Mouse (Mus musculus) intestine, postnatal 0 days (tissue): Measurements from ENCODE around the gene Diablo. TPM values are rescaled to one million over a fixed set of nuclear protein-coding genes. Genes with fewer than 3 reads are reported as not detected.

Source experiments
- ATAC-seq: fragments of 200-750 bp; cut with Nextera tagmentation; 2 replicates; pipeline ENCODE4 v1.8.0; 2017; ENCODE audit warnings: mild to moderate bottlenecking, moderate TSS enrichment, moderate library complexity
- H3K27ac ChIP-seq: fragments of 300-500 bp; sonication (generic); 2 replicates; pipeline ENCODE4 v1.5.1; 2014; ENCODE audit warnings: mild to moderate bottlenecking, low read depth, low read length, moderate library complexity
- H3K27me3 ChIP-seq: fragments of 300-500 bp; sonication (generic); replicated peaks from 2 replicates; pipeline ENCODE4 v1.6.1; 2014; ENCODE audit warnings: low read length, mixed read lengths; ENCODE audit not compliant: control insufficient read depth, insufficient read depth
- H3K36me3 ChIP-seq: fragments of 300-500 bp; sonication (generic); 2 replicates; pipeline ENCODE4 v1.6.1; 2014; ENCODE audit warnings: mild to moderate bottlenecking, moderate library complexity; ENCODE audit not compliant: control insufficient read depth, insufficient read depth
- H3K4me1 ChIP-seq: fragments of 300-500 bp; sonication (generic); replicated peaks from 2 replicates; pipeline ENCODE4 v1.6.1; 2014; ENCODE audit warnings: antibody characterized with exemption, low read length, mixed read lengths; ENCODE audit not compliant: control insufficient read depth, insufficient read depth
- H3K4me2 ChIP-seq: fragments of 300-500 bp; sonication (generic); replicated peaks from 2 replicates; pipeline ENCODE4 v1.6.1; 2014; ENCODE audit warnings: low read depth, mild to moderate bottlenecking, moderate library complexity
- H3K4me3 ChIP-seq: fragments of 300-500 bp; sonication (generic); 2 replicates; pipeline ENCODE4 v1.5.1; 2014; ENCODE audit warnings: low read depth, low read length
- H3K9ac ChIP-seq: fragments of 300-500 bp; sonication (generic); 2 replicates; pipeline ENCODE4 v1.6.1; 2014; ENCODE audit warnings: mild to moderate bottlenecking, low read depth, low read length
- H3K9me3 ChIP-seq: fragments of 300-500 bp; sonication (generic); 2 replicates; pipeline ENCODE4 v1.6.1; 2016; ENCODE audit warnings: mixed run types; ENCODE audit not compliant: control insufficient read depth
- CTCF ChIP-seq: sonication (generic); IDR thresholded peaks from 2 replicates; pipeline ENCODE4 v1.5.1; 2016; ENCODE audit warnings: low read depth, mild to moderate bottlenecking, control low read depth, antibody characterized with exemption, moderate library complexity
- WGBS: fragments of 180-500 bp; shearing (Covaris S2); extraction: QIAGEN DNeasy Blood & Tissue Kit; methylation state at CpG from one replicate; pipeline ENCODE4 v1.1.7; 2014; 5-methylcytosine and 5-hydroxymethylcytosine counted together
- microRNA-seq: library from miRNA; unstranded; fragments of <30 nt; microRNA quantifications from one replicate; pipeline ENCODE4, GENCODE M21; 2016
- polyA plus RNA-seq: library from polyadenylated mRNA; unstranded; fragments of >200 nt; fragmentation: Nextera tagmentation; extraction: Ambion mirVana; gene quantifications from 2 replicates; pipeline ENCODE4 v1.2.1, GENCODE M21; 2015

Gene Diablo
- polyA plus RNA-seq, 1 experiment from 2014 or later = 57.0 TPM

DNA sequence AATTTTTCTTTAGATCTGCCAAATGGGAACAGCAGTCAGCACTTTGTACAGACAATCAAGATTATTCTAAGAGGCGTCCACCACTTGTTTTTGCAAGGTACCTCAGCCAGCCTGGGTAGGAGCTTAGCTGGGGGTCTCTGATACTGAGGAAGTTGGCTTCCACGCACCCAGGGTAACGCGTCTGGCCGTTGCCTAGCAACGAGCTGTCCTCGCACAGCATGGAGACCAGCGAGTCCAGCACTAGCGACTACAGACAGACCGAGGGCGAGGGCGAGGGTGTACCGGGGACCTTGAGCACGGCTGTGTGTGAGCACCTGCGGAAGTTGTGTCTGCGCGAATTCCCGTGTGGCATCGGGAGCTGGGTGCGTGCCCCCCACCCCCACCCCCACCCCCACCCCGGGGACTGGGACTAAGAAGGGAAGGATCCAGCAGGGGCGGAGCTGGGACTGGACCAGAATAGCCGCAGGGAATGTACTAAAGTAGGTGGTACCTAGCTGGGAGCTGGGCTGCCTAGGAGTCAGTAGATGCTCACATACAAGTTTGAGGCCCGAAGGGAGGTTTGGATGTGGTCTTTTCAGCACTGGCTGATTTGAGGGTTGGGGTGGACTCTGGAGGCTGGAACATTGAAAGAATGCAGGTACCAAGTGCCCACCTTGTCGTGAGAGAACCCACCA is 34.7 kb downstream of the Diablo start, which contains the start of the genes Lrrc43 and Il31:
Gene Lrrc43, plus strand, starts transcription at position 194 of the 674 bp plus-strand sequence.
Gene Il31, minus strand, starts transcription at position 378 of the 674 bp plus-strand sequence.
- 9% methylated on average over 25 of the region's 25 CpGs for WGBS
- Histone ChIP-seq H3K9me3 (no peaks in the 10 kb centered on the region), H3K36me3 (no peaks in the 10 kb centered on the region), H3K4me3 (no peak within 1 kb of the TSS), H3K4me1 (no peaks in the 10 kb centered on the region), H3K27me3 (no peaks in the 10 kb centered on the region), H3K9ac (no peak within 1 kb of the TSS), H3K27ac (no peak within 1 kb of the TSS), H3K4me2 (0 out of 2 replicates have a peak within 1 kb of the TSS, but pooled peaks have one; percentile 18)
- no peak for TF ChIP-seq CTCF
- ATAC-seq = no peak

DNA sequence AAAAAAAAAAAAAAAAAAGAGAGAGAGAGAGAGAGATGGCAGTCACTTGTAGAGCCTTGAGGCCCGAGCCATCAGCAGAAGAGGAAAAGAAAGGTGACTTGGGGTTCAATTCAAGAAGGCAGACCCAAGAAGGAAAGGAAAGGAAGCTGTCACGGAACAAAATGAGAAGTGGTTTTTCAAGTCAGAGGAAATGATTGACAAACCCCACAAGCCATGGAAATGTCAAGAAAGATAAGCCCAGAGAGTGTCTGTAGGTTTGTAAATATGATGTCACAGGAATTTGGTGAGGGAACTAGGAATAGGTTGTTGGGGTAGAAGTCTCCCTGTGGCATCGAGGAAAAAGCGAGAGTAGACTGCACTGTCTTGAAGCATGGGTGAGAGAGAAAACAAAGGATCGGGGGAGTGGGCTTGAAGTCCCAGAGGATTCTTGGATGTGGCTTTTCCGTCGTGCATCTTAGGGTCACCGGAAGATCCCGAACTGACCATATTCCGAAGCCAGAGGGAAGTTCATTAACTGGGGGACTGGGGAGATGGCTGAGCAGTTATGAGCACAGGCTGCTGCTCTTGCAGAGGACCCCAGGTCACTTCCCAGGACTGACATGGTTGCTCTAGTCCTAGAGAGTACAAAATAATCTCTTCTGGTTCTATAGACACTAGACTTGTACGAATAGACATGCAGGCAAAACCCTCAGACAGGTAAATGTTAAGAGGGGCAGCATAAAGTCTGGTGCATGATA is 36.1 kb downstream of the Diablo start:
- Histone ChIP-seq H3K4me2 (no peak overlapping the region), H3K4me1 (no peaks in the 10 kb centered on the region), H3K9me3 (no peaks in the 10 kb centered on the region), H3K9ac (no peak overlapping the region), H3K27me3 (no peaks in the 10 kb centered on the region), H3K36me3 (no peaks in the 10 kb centered on the region), H3K27ac (no peak overlapping the region), H3K4me3 (no peak overlapping the region)
- ATAC-seq = no peak
- no peak for TF ChIP-seq CTCF
- WGBS = 75% methylated on average over 11 of the region's 11 CpGs

- TF ChIP-seq CTCF = no peak
- Histone ChIP-seq H3K9me3 (no peaks in the 10 kb centered on the region), H3K9ac (no peak overlapping the region), H3K27ac (no peak overlapping the region), H3K4me3 (no peak overlapping the region), H3K4me2 (no peak overlapping the region), H3K27me3 (no peaks in the 10 kb centered on the region), H3K36me3 (no peaks in the 10 kb centered on the region), H3K4me1 (no peaks in the 10 kb centered on the region)
- ATAC-seq = no peak
- WGBS = 80% methylated on average over 5 of the region's 5 CpGs
These were observed 50.2 kb downstream of the Diablo start for GRCm38 (mm10) chr5:123473817-123474216.

GRCm38 (mm10) chr5:123470784-123471400 is 53.1 kb downstream of the Diablo start:
- no peak for TF ChIP-seq CTCF
- Histone ChIP-seq H3K36me3 (no peaks in the 10 kb centered on the region), H3K4me3 (no peak overlapping the region), H3K4me1 (no peaks in the 10 kb centered on the region), H3K27ac (no peak overlapping the region), H3K9ac (no peak overlapping the region), H3K27me3 (no peaks in the 10 kb centered on the region), H3K4me2 (peak overlapping the region; percentile 49), H3K9me3 (no peaks in the 10 kb centered on the region)
- ATAC-seq = no peak
- 16% methylated on average over 10 of the region's 10 CpGs for WGBS

DNA sequence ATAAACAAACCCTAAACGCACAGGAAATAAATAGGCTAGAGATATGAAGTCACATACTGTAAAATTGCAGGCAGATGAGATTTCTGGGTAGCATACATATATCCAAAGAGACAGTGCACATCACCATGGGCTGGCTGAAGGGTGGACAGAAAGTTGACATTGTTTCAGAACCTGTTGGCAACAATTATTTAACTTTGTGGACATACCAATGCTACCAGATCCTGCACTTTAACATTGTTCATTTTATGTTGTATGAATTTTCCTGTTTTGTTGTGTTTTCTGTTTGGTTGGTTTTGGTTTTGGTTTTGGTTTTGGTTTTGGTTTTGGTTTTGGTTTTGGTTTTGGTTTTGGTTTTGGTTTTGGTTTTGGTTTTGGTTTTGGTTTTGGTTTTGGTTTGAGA is 59.3 kb downstream of the Diablo start:
- H3K27me3 ChIP-seq = no peaks in the 10 kb centered on the region
- no peak for TF ChIP-seq CTCF
- no peak for ATAC-seq
- H3K27ac ChIP-seq = no peak overlapping the region
- no peaks in the 10 kb centered on the region for H3K4me1 ChIP-seq
- H3K9ac ChIP-seq = no peak overlapping the region
- no peak overlapping the region for H3K4me3 ChIP-seq
- no peaks in the 10 kb centered on the region for H3K36me3 ChIP-seq
- H3K4me2 ChIP-seq = no peak overlapping the region
- no peaks in the 10 kb centered on the region for H3K9me3 ChIP-seq
- 94% methylated on average over 1 of the region's 1 CpGs for WGBS

GRCm38 (mm10) chr5:123461420-123461819 is 62.6 kb downstream of the Diablo start:
- 0 out of 2 replicates have a peak, but pooled peaks cover 8% of the 10 kb centered on the region for H3K36me3 ChIP-seq
- no peaks in the 10 kb centered on the region for H3K27me3 ChIP-seq
- no peak for ATAC-seq
- H3K9me3 ChIP-seq = no peaks in the 10 kb centered on the region
- no peak overlapping the region for H3K27ac ChIP-seq
- TF ChIP-seq CTCF = no peak
- 46% methylated on average over 5 of the region's 5 CpGs for WGBS
- no peaks in the 10 kb centered on the region for H3K4me1 ChIP-seq
- no peak overlapping the region for H3K4me2 ChIP-seq
- H3K4me3 ChIP-seq = no peak overlapping the region
- H3K9ac ChIP-seq = no peak overlapping the region

Small RNAs within 50 kb of the gene (microRNA-seq; reads per million reads assigned to microRNA genes)
- gene Mir7647 = not detected

Other genes with a start within 250 kb of the Diablo start
- gene Bcl7a, start 180.3 kb downstream of the Diablo start, polyA plus RNA-seq = 4.2 and 4.7 TPM in 2 replicates
- 17.8 and 18.4 TPM in 2 replicates for gene Mlxip, start 129.4 kb downstream of the Diablo start, polyA plus RNA-seq
- not detected in 2 replicates for gene Lrrc43, start 34.9 kb downstream of the Diablo start, polyA plus RNA-seq
- gene Il31, start 34.7 kb downstream of the Diablo start, polyA plus RNA-seq = not detected in 2 replicates
- 0.20 TPM in 1 of 2 replicates, not detected in the other for gene B3gnt4, start 13.7 kb downstream of the Diablo start, polyA plus RNA-seq
- 9.6 and 10.5 TPM in 2 replicates for gene Gm49027, start 1.3 kb upstream of the Diablo start, polyA plus RNA-seq
- gene Vps33a, start 48.9 kb upstream of the Diablo start, polyA plus RNA-seq = 15.9 and 17.7 TPM in 2 replicates
- 15.7 and 17.7 TPM in 2 replicates for gene Clip1, start 160.4 kb upstream of the Diablo start, polyA plus RNA-seq
- gene Zcchc8, start 196.9 kb upstream of the Diablo start, polyA plus RNA-seq = 27.1 and 32.6 TPM in 2 replicates
- 65.2 and 68.7 TPM in 2 replicates for gene Rsrc2, start 225.2 kb upstream of the Diablo start, polyA plus RNA-seq
- gene Kntc1, start 225.5 kb upstream of the Diablo start, polyA plus RNA-seq = 4.5 and 5.0 TPM in 2 replicates